Mouse (Mus musculus) neural tube, embryonic 10.5 days (tissue): Measurements from ENCODE around the gene Mindy4.

Source experiments
- DNase-seq: peaks from one replicate; pipeline ENCODE4 v3.0.0-alpha.2; 2017; ENCODE audit warnings: low spot score; ENCODE audit errors: extremely low spot score

Gene Mindy4

DNA sequence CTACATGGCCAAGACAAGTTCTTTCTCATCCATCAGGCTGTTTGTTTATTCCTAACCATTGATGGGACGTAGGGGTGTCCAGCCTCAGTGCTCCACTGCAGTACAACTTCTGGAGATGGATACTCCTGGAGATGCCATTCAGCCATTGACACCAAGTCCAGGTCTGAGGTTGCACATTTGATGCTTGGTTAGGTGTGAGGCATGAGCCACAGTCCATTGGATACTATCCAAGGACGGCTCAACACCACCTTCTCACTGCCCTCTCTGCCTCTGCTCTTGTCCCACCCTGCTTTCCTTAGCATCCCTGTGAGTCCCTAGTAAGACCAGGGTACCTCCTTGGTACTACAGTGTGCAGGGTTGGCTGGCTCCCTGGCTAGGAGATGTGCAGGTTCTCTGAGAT is 96.7 kb downstream of the Mindy4 start:
- no peak for DNase-seq

DNA sequence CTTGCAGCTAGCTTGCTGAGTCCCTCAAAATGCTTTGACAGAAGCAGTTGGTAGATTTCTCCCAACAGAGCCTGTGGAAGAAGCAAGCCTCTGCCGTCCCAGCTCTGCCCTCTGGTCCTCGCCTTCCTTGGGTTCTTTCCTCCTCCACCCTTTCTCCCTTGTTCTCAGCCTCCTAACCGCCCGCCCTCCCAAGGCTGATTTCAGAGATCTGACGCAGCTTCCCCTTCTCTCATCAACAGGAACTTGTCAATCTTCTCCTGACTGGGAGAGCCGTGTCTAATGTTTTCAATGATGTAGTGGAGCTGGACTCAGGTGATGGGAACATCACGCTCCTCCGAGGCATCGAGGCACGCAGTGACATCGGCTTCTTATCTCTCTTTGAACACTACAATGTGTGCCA is 97.5 kb downstream of the Mindy4 start:
- no peak for DNase-seq

DNA sequence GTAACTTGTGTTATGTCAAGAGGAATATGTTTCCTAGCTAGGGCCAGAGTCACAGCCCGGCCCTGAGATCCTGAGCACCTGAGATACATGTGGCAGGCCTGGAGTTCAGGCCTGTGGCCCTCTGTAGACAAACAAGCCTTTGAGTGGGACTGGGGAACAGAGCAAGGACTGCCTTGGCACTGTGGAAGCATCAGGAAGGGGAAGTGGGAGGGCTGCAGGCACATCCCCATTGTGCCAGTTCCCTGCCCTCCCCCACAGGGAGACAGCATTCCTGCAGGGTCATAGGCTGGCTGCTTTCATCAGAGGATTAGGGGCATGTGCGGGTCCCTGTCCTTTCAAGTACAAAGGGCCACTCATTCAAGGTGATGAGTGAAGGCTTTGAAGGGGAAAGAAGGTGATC is 107.0 kb downstream of the Mindy4 start:
- no peak for DNase-seq

DNA sequence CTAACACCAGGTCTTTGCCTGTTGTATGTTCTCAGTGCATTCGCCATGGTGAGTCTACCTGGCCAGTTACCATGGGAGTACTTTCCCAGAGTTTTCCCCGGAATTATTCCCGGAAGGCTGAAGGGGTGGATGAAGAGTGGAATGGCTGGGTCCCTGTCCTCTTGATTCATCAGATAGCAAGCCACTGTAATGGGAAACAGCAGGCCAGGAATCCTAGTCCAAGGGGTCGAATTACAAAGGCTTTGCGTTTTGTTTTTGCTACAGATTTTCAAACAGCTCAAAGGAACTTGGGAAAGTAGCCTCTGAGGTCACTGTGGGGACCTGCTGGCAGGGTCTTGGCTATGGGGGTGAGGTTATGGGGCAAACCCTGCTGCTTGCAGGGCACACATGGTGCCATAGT is 108.8 kb downstream of the Mindy4 start:
- DNase-seq = peak; percentile 43

DNA sequence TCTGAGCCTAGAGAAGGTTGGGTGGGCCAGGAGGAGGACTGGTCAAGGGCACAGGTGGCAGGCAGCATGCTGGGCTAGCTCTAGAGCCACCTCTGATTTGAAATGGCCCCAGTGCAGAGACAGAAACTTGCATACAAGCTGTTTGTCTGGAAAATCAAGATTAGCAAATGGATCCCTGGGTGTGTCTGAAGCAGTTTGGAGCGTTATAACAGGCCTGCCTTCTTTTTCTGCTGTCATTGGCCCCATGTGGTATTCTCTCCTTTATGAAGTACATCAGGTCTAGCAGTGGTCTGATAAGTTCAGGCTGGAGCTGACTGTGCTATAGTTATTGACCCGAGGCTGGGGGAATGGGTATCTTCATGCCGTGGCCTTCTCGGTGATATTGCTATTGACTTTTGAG is 110.7 kb downstream of the Mindy4 start:
- DNase-seq = no peak

DNA sequence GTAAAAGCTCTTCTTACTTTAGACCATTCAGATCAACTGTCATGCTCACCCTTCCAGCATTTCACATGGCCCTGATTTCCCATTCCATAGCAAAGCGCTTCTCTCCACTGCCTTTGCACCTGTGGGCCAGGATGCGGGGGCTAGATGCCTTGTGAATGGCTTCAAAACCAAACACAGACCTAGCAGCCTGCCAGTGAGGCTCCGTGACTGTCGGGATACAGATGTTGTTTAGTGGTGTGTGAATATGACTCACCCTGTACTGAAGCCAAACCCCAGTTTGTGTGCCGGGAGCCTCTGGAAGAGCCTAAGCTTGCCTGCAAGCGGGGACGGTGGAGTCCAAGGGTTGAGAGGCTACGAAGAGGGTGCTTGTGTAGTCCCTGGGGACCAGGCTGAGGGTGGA is 111.4 kb downstream of the Mindy4 start:
- DNase-seq = no peak

DNA sequence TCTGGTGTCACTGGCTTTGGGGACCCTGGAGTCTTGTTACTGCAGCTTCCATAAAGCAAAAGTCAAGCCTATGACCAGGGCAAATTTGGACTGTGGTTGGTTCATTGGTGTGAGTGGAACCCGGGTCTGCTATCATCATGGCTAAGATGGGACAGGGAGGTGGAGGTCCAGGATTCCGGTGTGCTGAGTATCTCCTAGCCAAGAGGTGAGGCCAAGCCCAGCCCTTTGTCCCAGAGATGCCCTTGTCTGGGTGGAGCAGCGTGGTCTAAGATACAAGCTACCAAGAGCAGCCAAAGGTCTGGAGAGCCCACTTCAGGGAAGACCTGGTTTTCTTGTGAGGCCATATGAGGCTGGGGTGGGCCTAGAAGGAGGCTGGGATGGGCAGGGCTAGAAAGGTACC is 115.4 kb downstream of the Mindy4 start:
- DNase-seq = no peak

DNA sequence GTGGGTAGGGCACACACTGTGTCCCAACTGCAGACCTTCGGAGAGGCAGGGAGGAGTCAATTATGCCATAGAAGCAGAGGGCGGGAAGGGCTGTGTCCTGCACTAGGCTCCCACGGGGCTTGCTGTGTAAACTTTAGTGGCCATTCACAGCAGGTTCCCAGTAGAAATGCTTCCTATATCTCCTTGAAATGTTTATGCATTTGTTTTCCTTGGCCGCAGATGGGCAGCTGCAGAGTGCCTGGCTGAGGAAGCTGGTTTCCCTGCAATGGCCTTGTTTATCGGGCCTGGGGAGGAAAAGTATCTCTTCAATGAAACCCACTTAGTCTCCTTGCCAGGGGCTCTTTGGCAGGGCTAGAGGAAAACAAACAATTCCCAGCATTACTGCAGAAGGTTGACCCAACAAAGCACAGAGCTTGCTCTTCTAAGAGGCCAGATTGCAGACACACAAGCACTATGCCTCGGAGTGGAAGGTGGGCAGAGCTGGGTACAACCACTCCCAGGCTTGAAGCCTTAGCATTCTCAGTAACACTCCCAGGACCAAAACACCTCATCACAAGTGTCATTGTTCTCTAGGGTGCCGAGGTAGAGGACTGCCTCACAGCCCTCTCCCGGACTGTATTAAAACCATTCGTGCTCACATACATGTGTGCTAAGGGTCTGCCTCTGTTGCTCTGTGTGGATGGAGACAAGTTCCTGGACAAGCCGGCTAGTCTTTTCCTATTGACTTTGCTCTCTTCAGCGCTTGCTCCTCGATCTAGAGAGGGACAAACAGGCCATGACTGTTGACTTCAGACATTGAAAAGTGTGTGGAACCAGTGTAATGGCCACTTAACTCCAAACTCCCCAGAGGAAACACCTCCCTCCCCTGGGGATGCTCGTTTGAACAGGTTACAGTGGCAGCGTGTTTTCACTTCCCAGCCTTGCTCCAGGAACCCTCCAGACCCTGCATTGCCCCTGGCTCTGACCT is 116.7 kb downstream of the Mindy4 start:
- no peak for DNase-seq

DNA sequence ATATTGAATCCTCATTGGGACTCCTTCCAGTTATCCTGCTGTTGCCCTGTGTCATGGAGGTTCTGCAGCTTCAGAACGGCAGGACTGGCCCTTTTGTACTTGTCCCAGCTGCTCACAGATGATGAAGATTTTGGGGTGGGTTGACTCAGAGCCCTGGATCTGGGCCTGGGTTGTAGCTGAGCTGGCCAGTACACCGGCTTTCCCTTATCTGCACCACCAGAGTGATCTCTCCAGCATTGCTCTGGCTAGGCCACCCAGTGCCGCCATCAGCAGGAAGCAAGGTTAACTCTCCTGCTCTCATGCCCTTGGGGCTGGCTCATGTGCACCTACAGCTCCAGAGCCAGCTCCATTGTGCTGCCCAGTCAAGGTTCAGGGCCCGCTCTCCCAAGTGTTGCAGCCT is 117.7 kb downstream of the Mindy4 start:
- DNase-seq = no peak

DNA sequence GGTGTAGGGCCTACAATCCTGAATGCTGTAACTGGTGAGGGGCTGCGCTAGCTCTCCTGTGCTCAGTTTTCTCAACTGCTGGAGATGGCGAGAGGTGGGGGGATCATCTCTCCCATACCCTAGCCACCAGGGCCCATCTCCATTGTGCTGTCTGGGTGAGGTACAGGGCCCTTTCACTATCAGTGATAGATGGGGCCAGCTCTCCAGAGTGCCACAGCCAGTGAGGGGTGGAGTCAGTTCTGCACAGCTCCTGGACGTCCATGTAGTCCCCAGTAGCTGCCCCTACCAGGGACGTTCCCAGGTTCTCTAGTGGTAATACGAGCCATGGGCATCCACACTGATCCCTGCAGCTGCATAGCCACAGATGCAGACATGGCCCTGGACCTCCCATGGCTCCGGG is 118.3 kb downstream of the Mindy4 start:
- DNase-seq = no peak

DNA sequence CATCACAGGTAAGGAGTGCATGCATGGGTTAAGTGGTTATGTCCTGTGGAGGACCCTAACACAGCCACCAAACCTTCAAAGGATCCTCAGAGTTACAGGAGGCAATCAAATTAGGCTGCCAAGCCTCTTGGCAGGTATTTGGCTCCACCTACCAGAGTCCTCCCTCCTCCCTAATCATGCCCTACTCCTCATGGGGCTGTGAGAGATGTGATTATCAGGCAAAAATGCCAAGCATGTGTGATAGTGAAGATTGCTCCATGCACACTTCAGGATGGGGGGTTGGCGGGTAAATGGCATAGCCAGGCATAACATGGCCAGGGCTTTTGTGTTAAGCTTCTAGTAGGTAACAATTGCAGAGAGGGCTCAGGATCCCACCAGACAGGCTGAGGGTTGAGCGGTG is 119.8 kb downstream of the Mindy4 start:
- no peak for DNase-seq

DNA sequence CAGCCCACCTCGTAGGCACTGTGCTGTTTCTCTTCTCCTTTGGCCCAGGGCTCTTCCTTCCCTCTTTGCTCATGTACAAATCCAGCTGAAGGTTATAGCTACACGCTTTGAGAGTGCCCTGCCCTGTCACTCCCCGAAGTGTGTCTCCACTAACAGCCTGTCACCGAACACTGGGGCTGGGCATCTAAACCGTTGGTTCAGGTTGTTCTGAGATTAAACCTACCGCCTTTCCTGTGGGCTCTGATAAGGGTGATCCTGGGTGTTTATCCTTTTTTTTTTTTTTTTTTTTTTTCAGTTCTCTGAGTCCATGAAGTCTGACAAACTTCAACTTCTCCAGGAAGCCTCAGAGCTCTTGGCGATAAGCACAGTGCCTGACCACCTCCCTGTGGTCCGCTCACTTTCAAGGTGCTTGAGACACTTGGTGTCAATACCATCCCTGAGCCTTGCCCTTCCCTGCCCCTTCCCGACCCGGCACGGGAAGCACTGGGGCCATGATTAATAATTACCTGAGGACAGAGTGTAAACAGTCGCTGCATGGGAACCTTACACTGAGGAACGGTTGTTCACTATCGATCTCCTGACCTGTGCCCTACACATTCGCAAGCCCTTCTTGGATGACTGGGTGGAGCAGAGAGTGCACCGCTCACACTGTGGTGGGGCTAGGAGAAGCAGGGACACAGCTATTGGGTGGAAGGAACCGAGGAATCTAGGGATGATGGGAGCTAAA is 120.9 kb downstream of the Mindy4 start:
- no peak for DNase-seq

DNA sequence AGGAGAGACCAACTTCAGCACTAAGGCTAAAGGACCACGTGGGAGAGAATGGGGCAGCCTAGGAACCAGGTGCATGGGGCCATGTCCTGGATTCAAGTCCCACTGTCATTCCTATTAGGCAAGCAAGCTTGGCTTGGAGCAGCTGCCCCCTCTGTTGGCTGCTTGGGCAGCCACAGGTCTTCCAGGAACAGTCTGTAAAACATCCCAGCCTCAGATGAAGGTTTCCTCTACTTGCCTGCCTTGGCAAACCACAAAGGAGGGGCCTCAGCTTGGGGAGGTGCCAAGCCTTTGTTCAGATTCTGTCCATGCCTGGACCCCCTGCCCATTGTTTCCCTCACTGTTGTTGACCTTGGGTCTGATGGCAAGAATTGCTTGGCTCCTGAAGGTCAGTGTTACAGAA is 121.6 kb downstream of the Mindy4 start:
- no peak for DNase-seq

DNA sequence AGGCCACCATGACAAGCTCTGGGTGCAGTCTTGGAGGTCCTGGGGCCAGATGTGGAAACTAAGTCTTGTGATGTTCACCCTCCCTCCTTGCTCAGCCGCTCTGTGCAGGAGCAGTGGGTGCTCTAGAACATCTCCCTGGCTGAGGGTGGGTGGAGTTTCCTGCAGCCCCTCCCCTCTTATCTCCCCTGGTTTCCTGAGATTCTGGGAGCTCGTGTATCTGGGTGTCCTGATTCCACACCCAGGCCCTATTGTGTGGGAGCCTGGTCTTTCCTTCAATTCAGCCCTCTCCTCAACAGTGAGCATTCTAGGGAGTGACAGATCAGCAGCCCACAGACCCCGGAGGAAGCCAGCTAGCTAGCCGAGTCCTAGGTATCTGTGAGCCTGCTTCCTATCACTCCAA is 123.1 kb downstream of the Mindy4 start:
- DNase-seq = no peak

DNA sequence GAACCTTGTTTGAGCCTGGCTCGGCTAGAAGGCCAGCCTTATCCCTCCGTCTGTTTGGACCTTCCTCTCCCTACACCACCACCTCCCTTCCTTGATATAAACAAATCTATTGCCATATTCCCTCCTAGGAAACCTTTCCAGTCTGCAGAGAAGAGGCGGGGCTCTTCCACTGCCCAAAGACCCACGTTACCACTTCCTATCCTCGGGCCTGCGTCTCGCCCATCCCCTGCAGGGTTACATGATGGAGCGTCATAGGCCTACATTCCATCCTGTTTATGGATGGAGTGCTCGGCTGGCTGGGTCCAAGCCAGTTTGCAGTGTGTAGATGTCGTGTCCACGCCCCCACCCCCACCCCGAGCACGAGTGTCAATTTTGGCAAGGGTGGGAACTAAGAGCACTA is 124.1 kb downstream of the Mindy4 start:
- no peak for DNase-seq

DNA sequence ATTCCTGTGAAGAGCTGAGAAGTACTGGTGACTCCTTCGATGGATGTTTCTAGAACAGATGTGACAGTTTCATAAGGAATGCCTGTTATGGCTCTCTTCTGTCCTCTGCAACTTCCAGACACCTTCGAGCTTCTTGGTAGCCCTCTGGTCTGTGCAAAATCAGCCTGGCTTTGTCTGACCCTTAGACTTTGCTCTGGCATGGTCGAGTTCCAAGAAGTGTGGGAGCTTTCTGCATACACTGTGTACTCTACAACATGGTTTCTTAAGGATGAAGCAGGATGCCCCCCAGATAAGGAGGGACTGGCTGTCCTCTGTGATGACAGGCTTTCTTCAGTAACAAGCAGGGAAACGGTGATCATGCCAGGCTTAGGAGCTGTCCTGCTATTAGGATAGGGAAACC is 125.0 kb downstream of the Mindy4 start:
- no peak for DNase-seq

DNA sequence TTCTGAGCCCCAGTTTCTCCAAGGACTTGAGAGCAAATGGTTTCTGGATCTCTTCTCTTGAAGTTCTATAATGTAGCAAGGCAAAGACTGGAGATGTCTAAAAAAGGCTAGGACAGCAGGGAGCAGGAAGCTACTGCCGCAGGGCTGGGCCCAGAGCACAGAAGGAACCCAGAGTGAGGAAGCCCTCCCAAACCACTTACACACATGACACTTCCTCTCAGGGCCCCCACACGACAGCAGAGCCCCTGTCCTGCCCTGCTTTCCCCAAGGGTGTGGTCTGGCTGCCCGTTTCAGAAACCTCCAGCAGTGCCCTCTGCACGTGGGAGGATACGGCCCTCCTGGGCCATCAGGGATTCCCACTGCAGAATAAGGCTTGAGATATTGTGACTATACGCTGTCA is 128.1 kb downstream of the Mindy4 start:
- no peak for DNase-seq

DNA sequence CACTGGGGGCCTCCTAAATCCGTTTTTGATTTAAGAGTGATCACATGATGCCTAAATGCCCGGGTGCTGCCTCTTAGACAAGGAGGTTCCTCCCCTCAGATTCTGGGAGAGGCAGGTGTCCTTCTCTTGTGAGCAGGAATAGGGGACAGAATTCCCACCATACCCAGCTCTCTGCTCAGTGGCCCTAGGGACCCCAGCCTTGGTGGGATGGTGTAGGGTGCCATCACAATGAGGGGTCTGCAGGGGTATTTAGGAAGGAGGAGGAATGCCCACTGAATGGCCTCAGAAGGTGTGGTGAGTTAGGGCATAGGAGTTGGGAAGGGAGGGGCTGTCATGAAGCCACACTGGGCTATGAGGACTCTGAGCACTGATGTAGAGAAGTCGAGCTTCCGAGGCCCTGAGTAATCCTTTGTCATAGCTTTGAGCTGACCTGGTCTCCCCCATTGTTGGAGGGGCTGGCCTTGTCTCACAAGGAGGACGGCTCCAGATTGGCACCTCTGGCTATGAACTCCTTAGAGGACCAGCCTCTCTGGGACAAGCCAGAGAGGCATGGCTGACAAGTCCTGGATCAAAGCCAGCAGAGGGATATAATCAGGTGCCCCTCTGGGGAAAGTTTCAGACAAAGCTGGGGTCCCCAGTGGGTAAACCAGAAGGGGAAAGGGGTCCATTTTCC is 129.1 kb downstream of the Mindy4 start:
- DNase-seq = no peak

DNA sequence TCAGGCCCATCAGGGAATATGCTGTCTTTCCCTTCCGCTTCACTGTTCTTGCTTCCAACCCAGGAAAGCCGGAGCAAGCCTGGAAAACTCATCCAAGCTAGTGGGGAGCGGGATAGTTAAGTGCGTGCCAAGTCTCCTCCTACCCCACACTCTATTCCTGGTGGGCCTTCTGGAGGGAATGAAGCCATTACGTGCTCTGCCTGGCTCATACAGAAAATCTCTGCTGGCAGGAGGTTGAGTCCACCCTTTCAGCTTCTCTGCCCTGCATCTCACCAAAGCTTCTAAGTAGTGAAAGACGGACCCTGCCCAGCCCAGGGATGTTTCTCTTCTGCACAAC is 129.6 kb downstream of the Mindy4 start:
- DNase-seq = no peak

DNA sequence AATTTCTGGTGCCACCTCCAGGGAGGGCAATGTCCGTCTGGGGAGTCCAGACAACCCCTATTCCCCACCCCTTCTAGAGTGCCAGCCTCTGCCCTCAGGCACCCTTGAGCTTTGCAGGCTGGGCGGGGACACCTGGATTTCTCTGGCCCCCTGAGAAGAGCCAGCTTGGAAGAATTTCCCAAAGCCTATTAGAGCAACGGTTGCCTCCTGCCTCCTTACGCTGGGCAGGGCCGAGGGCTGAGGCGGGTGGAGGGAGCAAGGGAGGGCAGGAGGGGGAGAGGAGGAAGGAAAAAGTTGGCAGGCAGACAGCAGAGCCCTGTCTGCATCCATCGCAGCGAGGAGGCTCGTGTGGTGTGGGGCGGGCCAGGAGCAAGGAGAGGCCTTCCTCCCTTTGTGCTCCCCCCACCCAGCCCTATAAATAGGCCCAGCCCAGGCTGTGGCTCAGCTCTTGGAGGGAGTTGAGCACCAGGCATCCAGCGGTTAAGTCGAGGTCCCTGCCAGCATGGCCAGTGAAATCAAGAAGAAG is 132.9 kb downstream of the Mindy4 start, which contains the start of gene Aqp1:
TSS of gene Aqp1 (plus strand) at position 444 of the 526 bp plus-strand sequence.
- DNase-seq = no peak

DNA sequence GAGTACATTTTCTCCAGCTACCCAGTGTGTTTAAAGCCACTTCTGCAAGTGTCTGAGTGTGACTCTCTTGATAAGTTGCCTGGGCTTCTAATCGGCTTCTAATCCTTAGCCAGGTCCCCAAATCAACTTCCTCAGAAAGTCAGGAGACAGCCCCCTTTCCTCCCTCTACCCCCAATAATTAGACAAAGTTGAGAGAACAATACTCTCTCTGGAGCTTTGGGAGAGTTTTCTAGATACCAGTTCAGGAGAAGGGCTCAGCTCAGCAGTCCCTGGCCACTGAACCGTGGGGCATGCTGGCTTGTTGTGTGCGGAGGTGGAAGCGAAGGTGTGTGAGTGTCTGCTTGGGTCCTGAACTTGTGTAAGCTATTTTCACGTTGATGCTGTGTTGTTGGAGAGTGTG is 134.1 kb downstream of the Mindy4 start:
- no peak for DNase-seq

DNA sequence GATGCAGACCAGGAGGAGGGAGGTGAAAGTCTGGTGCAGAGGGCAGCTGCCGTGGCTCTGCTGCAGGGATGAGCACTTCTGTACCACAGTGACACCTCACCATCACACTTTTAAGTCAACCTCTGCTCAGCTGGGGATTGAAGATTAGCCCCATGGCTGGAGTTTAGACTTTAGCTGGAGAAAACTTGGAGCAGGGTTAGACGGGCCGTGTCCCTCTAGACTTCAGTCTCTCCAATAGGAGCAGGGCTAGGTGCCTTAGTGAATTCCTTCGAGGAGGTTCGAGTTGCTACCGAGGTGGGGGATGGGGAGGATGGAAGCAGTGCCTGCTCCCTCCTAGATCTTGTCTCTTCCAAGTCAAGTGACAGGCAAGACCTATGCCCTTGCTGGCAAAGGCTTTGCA is 134.9 kb downstream of the Mindy4 start:
- no peak for DNase-seq
